Mouse (Mus musculus) embryonic facial prominence, embryonic 11.5 days (tissue): ENCODE results near the gene Kalrn. TPM values are rescaled to one million over a fixed set of nuclear protein-coding genes. Genes with fewer than 3 reads are reported as not detected.

Source experiments
- ATAC-seq: fragments of 200-750 bp; cut with Nextera tagmentation; replicated peaks from 2 replicates; pipeline ENCODE4 v1.8.0; 2017; ENCODE audit warnings: low read depth; ENCODE audit not compliant: insufficient number of reproducible peaks, low FRiP score, low TSS enrichment
- DNase-seq: peaks from one replicate; pipeline ENCODE4 v3.0.0-alpha.2; 2015; ENCODE audit warnings: low spot score
- H3K27ac ChIP-seq: fragments of 300-500 bp; sonication (generic); replicated peaks from 2 replicates; pipeline ENCODE4 v1.5.1; 2014; ENCODE audit warnings: mild to moderate bottlenecking, low read depth, low read length, control low read depth
- H3K27me3 ChIP-seq: fragments of 300-500 bp; sonication (generic); 2 replicates; pipeline ENCODE4 v1.6.1; 2014; ENCODE audit warnings: mild to moderate bottlenecking, low read length, moderate library complexity, mixed read lengths; ENCODE audit not compliant: control insufficient read depth, insufficient read depth
- H3K36me3 ChIP-seq: fragments of 300-500 bp; sonication (generic); replicated peaks from 2 replicates; pipeline ENCODE4 v1.6.1; 2014; ENCODE audit warnings: low read depth, mild to moderate bottlenecking, low read length, moderate library complexity, mixed read lengths; ENCODE audit not compliant: control insufficient read depth, insufficient read depth
- H3K4me1 ChIP-seq: fragments of 300-500 bp; sonication (generic); 2 replicates; pipeline ENCODE4 v1.6.1; 2014; ENCODE audit warnings: low read length, mixed read lengths; ENCODE audit not compliant: control insufficient read depth, insufficient read depth
- H3K4me2 ChIP-seq: fragments of 300-500 bp; sonication (generic); 2 replicates; pipeline ENCODE4 v1.6.1; 2014; ENCODE audit warnings: low read depth, mild to moderate bottlenecking, control low read depth, low read length, moderate library complexity
- H3K4me3 ChIP-seq: fragments of 300-500 bp; sonication (generic); 2 replicates; pipeline ENCODE4 v1.5.1; 2014; ENCODE audit warnings: low read depth, low read length, control low read depth
- H3K9ac ChIP-seq: fragments of 300-500 bp; sonication (generic); replicated peaks from 2 replicates; pipeline ENCODE4 v1.6.1; 2014; ENCODE audit warnings: mild to moderate bottlenecking, control low read depth, low read length
- H3K9me3 ChIP-seq: fragments of 300-500 bp; sonication (generic); replicated peaks from 2 replicates; pipeline ENCODE4 v1.6.1; 2016; ENCODE audit warnings: mild to moderate bottlenecking, low read length, inconsistent platforms, mixed read lengths; ENCODE audit not compliant: control insufficient read depth
- WGBS: fragments of 180-500 bp; shearing (Covaris S2); extraction: QIAGEN DNeasy Blood & Tissue Kit; methylation state at CpG from one replicate; pipeline ENCODE4 v1.1.7; 2014; 5-methylcytosine and 5-hydroxymethylcytosine counted together
- polyA plus RNA-seq: library from polyadenylated mRNA; unstranded; fragments of >200 nt; fragmentation: Nextera tagmentation; extraction: Ambion mirVana; gene quantifications from 2 replicates; pipeline ENCODE4 v1.2.1, GENCODE M21; 2014

Kalrn gene
- polyA plus RNA-seq, 1 experiment from 2014 or later: 12.0 TPM

- DNase-seq (peak; percentile 55), ATAC-seq (no peak)
- H3K9me3 ChIP-seq: no peaks in the 10 kb centered on the region
- no peak overlapping the region for H3K4me3 ChIP-seq
- no peaks in the 10 kb centered on the region for H3K27me3 ChIP-seq
- no peak overlapping the region for H3K9ac ChIP-seq
- no peaks in the 10 kb centered on the region for H3K4me1 ChIP-seq
- no peak overlapping the region for H3K4me2 ChIP-seq
- WGBS: 31% methylated on average over 6 of the region's 6 CpGs
- no peak overlapping the region for H3K27ac ChIP-seq
- H3K36me3 ChIP-seq: no peaks in the 10 kb centered on the region
Observed at GRCm38 (mm10) chr16:34483716-34484115, 89.6 kb downstream of the Kalrn start.

- Histone ChIP-seq H3K4me2 (no peak overlapping the region), H3K4me3 (no peak overlapping the region), H3K27me3 (no peaks in the 10 kb centered on the region), H3K9me3 (no peaks in the 10 kb centered on the region), H3K4me1 (peaks cover 2% of the 10 kb centered on the region; the same call in 1 of the 2 replicates), H3K27ac (no peak overlapping the region), H3K36me3 (no peaks in the 10 kb centered on the region), H3K9ac (no peak overlapping the region)
- no peak for ATAC-seq
- no peak for DNase-seq
- WGBS: 60% methylated on average over 4 of the region's 4 CpGs
Observed at GRCm38 (mm10) chr16:34474741-34475140, 98.6 kb downstream of the Kalrn start.

GRCm38 (mm10) chr16:34473891-34474290 lies 99.4 kb downstream of the Kalrn start:
- Histone ChIP-seq H3K4me3 (no peak overlapping the region), H3K27me3 (no peaks in the 10 kb centered on the region), H3K4me1 (peaks cover 6% of the 10 kb centered on the region; the same call in 1 of the 2 replicates), H3K9me3 (no peaks in the 10 kb centered on the region), H3K4me2 (no peak overlapping the region), H3K9ac (no peak overlapping the region), H3K36me3 (no peaks in the 10 kb centered on the region), H3K27ac (no peak overlapping the region)
- DNase-seq (no peak), ATAC-seq (no peak)
- WGBS: 67% methylated on average over 4 of the region's 4 CpGs

GRCm38 (mm10) chr16:34471441-34471840 lies 101.9 kb downstream of the Kalrn start:
- Histone ChIP-seq H3K4me1 (peaks cover 6% of the 10 kb centered on the region; the same call in 1 of the 2 replicates), H3K4me2 (no peak overlapping the region), H3K27ac (no peak overlapping the region), H3K9me3 (no peaks in the 10 kb centered on the region), H3K36me3 (no peaks in the 10 kb centered on the region), H3K4me3 (no peak overlapping the region), H3K27me3 (no peaks in the 10 kb centered on the region), H3K9ac (no peak overlapping the region)
- WGBS: 81% methylated on average over 4 of the region's 4 CpGs
- no peak for ATAC-seq
- no peak for DNase-seq

- Histone ChIP-seq H3K27ac (no peak overlapping the region), H3K36me3 (no peaks in the 10 kb centered on the region), H3K4me2 (no peak overlapping the region), H3K27me3 (no peaks in the 10 kb centered on the region), H3K4me1 (peaks cover 6% of the 10 kb centered on the region; the same call in 1 of the 2 replicates), H3K4me3 (no peak overlapping the region), H3K9ac (no peak overlapping the region), H3K9me3 (no peaks in the 10 kb centered on the region)
- ATAC-seq (no peak), DNase-seq (no peak)
- whole genome bisulfite sequencing: 88% methylated on average over 5 of the region's 5 CpGs
Observed at GRCm38 (mm10) chr16:34470343-34470742, 103.0 kb downstream of the Kalrn start.

- Histone ChIP-seq H3K36me3 (no peaks in the 10 kb centered on the region), H3K27ac (no peak overlapping the region), H3K9ac (no peak overlapping the region), H3K27me3 (no peaks in the 10 kb centered on the region), H3K4me1 (peaks cover 6% of the 10 kb centered on the region; the same call in 1 of the 2 replicates), H3K9me3 (no peaks in the 10 kb centered on the region), H3K4me2 (no peak overlapping the region), H3K4me3 (no peak overlapping the region)
- peak; percentile 57; the same call in 1 of the 2 replicates for ATAC-seq
- peak; percentile 44 for DNase-seq
- WGBS: 52% methylated on average over 8 of the region's 8 CpGs
Observed at GRCm38 (mm10) chr16:34469277-34469868, 104.0 kb downstream of the Kalrn start.

GRCm38 (mm10) chr16:34466649-34467048 lies 106.7 kb downstream of the Kalrn start:
- Histone ChIP-seq H3K27me3 (no peaks in the 10 kb centered on the region), H3K4me3 (no peak overlapping the region), H3K27ac (no peak overlapping the region), H3K4me1 (peaks cover 3% of the 10 kb centered on the region; the same call in 1 of the 2 replicates), H3K9me3 (no peaks in the 10 kb centered on the region), H3K36me3 (no peaks in the 10 kb centered on the region), H3K4me2 (no peak overlapping the region), H3K9ac (no peak overlapping the region)
- no peak for DNase-seq
- WGBS: 58% methylated on average over 4 of the region's 4 CpGs
- no peak for ATAC-seq

GRCm38 (mm10) chr16:34456314-34456713 lies 117.0 kb downstream of the Kalrn start:
- Histone ChIP-seq H3K9me3 (no peaks in the 10 kb centered on the region), H3K4me3 (no peak overlapping the region), H3K27ac (no peak overlapping the region), H3K4me1 (no peaks in the 10 kb centered on the region), H3K9ac (no peak overlapping the region), H3K27me3 (no peaks in the 10 kb centered on the region), H3K4me2 (no peak overlapping the region), H3K36me3 (no peaks in the 10 kb centered on the region)
- 81% methylated on average over 7 of the region's 7 CpGs for WGBS
- ATAC-seq (no peak), DNase-seq (no peak)
